Mouse (Mus musculus) spleen, adult 2 months (tissue): ENCODE measurements around the gene Slc35a1.

Experiments
- CTCF ChIP-seq: fragments of 200-500 bp; IDR thresholded peaks from 2 replicates; pipeline ENCODE4 v1.5.1; 2011; ENCODE audit warnings: mild to moderate bottlenecking, inconsistent platforms; ENCODE audit not compliant: insufficient read depth, insufficient read length, insufficient replicate concordance; ENCODE audit errors: extremely low read depth
- POLR2A ChIP-seq: fragments of 200-500 bp; IDR thresholded peaks from 2 replicates; pipeline ENCODE4 v1.6.1; 2011; ENCODE audit warnings: low read depth, low read length, inconsistent platforms

GRCm38 (mm10) chr4:34708127-34708526, 20.9 kb upstream of the Slc35a1 start:
- no peak for TF ChIP-seq POLR2A
- TF ChIP-seq CTCF: no peak
